Mouse (Mus musculus) G1E (cell line): ENCODE measurements at regions not wholly inside any gene's neighbourhood (a gene's known extent, or its start where the extent isn't known, plus 50 kb on each side); places are given as distances from the start of the nearest gene placed in this dataset.

ENCODE experiments used
- ATAC-seq: 2 replicates; pipeline ENCODE4 v1.8.0; 2016; ENCODE audit warnings: mild to moderate bottlenecking; ENCODE audit not compliant: insufficient number of reproducible peaks, poor library complexity, low FRiP score, severe bottlenecking; ENCODE audit errors: extremely low read depth
- DNase-seq: peaks from one replicate; pipeline ENCODE4 v3.0.0; 2012; ENCODE audit warnings: low spot score
- H3K27me3 ChIP-seq: 2 replicates; pipeline ENCODE4 v1.6.1; 2012; ENCODE audit warnings: mild to moderate bottlenecking, low read length, inconsistent platforms; ENCODE audit not compliant: insufficient read depth
- H3K36me3 ChIP-seq: replicated peaks from 2 replicates; pipeline ENCODE3; 2012; ENCODE audit warnings: mild to moderate bottlenecking, inconsistent platforms
- H3K4me1 ChIP-seq: 2 replicates; pipeline ENCODE4 v1.6.1; 2012; ENCODE audit warnings: low read depth, low read length, inconsistent platforms, mixed read lengths; ENCODE audit not compliant: insufficient read depth
- H3K4me3 ChIP-seq: 2 replicates; pipeline ENCODE4 v1.5.1; 2012; ENCODE audit warnings: low read depth, mild to moderate bottlenecking, inconsistent platforms, low read length, moderate library complexity, mixed read lengths
- H3K9me3 ChIP-seq: replicated peaks from 2 replicates; pipeline ENCODE4 v1.6.1; 2012; ENCODE audit warnings: inconsistent platforms
- CTCF ChIP-seq: IDR thresholded peaks from 2 replicates; pipeline ENCODE4 v1.5.1; 2012; ENCODE audit warnings: low read depth, low read length, inconsistent platforms, mixed read lengths
- GATA1 ChIP-seq: IDR thresholded peaks from 2 replicates; pipeline ENCODE4 v1.6.1; 2012; ENCODE audit warnings: borderline replicate concordance, low read length, inconsistent platforms, mixed read lengths
- GATA2 ChIP-seq: IDR thresholded peaks from 2 replicates; pipeline ENCODE4 v1.6.1; 2012; ENCODE audit warnings: low read depth, low read length, inconsistent platforms, borderline replicate concordance
- POLR2AphosphoS5 ChIP-seq: IDR thresholded peaks from 2 replicates; pipeline ENCODE4 v1.6.1; 2012; ENCODE audit warnings: low read depth, low read length, inconsistent platforms; ENCODE audit not compliant: insufficient replicate concordance
- TAL1 ChIP-seq: conservative IDR thresholded peaks from 2 replicates; pipeline ENCODE4 v1.6.1; 2012; ENCODE audit warnings: low read depth, low read length, inconsistent platforms, mixed read lengths

DNA sequence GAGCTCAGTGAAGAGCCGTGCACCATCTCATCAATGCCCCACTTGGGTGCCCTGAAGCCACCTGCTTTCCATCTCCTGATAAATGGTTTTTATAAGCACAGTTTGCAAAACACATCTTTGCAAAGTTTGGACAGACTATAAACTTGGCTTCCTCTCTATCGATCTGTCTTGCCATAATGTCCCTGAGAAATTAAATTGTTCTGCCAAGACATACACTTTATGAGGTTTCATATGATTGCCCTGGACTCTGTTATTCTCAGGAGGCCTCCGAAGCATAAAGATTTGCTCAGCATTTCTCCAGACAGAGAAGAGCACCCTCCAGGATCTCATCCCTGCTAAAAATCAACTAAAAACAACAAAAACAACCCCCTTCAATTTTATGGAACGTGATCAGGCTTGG is 200.2 kb upstream of the Ipo5 start:
- no peaks in the 10 kb centered on the region for H3K4me1 ChIP-seq
- H3K4me3 ChIP-seq = no peak overlapping the region
- no peaks in the 10 kb centered on the region for H3K27me3 ChIP-seq
- ATAC-seq (no peak), DNase-seq (no peak)
- peaks cover 53% of the 10 kb centered on the region for H3K9me3 ChIP-seq
- no peaks in the 10 kb centered on the region for H3K36me3 ChIP-seq
- TF ChIP-seq GATA2 (no peak), TAL1 (no peak), GATA1 (no peak), CTCF (no peak), POLR2AphosphoS5 (no peak)

- Histone ChIP-seq H3K36me3 (no peaks in the 10 kb centered on the region), H3K27me3 (no peaks in the 10 kb centered on the region), H3K4me1 (no peaks in the 10 kb centered on the region), H3K4me3 (no peak overlapping the region), H3K9me3 (peaks cover 42% of the 10 kb centered on the region)
- DNase-seq (no peak), ATAC-seq (no peak)
- TF ChIP-seq TAL1 (no peak), GATA1 (no peak), CTCF (no peak), POLR2AphosphoS5 (no peak), GATA2 (no peak)
Measured at GRCm38 (mm10) chr14:120720464-120721445, 190.3 kb upstream of the Ipo5 start.

GRCm38 (mm10) chr14:120721593-120722461 is 189.2 kb upstream of the Ipo5 start:
- no peak for DNase-seq
- no peak overlapping the region for H3K4me3 ChIP-seq
- TF ChIP-seq TAL1 (no peak), CTCF (no peak), GATA2 (no peak), GATA1 (no peak), POLR2AphosphoS5 (no peak)
- no peaks in the 10 kb centered on the region for H3K27me3 ChIP-seq
- no peaks in the 10 kb centered on the region for H3K4me1 ChIP-seq
- H3K9me3 ChIP-seq = peaks cover 46% of the 10 kb centered on the region
- ATAC-seq = no peak
- no peaks in the 10 kb centered on the region for H3K36me3 ChIP-seq

DNA sequence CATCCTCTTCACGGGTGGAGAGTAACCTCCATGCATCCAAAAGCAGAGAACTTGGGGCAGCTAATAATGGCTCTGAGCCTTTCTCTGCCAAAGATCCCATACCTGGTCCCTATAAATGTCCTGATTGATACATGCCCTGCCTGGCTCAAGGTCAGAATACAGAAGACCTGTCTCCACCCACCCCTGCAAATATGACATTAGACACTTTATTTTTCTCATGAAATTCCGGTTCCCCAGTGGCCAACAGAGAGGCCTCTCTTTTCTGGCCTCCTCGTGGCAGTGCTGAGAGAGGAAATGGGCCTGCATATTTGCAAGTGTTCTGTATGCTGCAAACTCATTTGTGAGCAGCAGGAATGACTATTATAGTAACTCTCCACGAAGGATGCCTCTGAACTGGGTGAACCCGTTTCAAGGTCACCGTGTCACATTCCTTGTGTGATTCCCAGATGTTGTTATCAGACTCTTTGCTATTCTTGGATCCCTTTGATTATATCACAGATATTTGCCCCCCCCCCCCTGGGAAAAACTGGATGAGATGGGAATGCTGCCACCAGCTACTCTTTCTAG is 188.4 kb upstream of the Ipo5 start:
- TF ChIP-seq POLR2AphosphoS5 (no peak), GATA2 (no peak), TAL1 (no peak)

DNA sequence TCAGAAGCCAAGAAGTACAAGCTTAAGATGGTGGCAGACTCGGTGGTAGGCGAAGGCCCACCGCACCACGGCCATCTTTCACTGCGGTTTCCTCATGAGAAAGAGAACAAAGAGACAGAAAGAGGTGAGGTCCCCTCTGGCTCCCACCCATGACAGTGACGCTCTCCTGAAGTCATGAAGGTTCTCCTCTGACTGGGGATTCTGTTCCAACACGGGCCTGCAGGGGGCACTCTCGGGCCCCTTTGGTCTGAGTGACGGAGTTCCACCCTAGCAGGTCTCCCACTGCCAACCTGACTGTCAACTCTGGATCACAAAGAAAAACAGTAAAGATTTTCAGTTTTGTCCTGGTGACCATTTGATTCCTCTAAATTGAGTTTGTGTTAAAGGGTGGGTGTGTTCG is 182.9 kb upstream of the Ipo5 start:
- ATAC-seq (no peak), DNase-seq (no peak)
- TF ChIP-seq CTCF (no peak), POLR2AphosphoS5 (no peak), GATA2 (no peak), TAL1 (no peak), GATA1 (no peak)
- Histone ChIP-seq H3K4me1 (no peaks in the 10 kb centered on the region), H3K27me3 (no peaks in the 10 kb centered on the region), H3K9me3 (peaks cover 81% of the 10 kb centered on the region), H3K36me3 (no peaks in the 10 kb centered on the region), H3K4me3 (no peak overlapping the region)

More for the DNA sequence above, 188.4 kb upstream of the Ipo5 start:
- Histone ChIP-seq H3K36me3 (no peaks in the 10 kb centered on the region), H3K4me3 (no peak overlapping the region), H3K27me3 (no peaks in the 10 kb centered on the region), H3K4me1 (no peaks in the 10 kb centered on the region), H3K9me3 (peaks cover 52% of the 10 kb centered on the region)
- DNase-seq = no peak
- no peak for ATAC-seq

DNA sequence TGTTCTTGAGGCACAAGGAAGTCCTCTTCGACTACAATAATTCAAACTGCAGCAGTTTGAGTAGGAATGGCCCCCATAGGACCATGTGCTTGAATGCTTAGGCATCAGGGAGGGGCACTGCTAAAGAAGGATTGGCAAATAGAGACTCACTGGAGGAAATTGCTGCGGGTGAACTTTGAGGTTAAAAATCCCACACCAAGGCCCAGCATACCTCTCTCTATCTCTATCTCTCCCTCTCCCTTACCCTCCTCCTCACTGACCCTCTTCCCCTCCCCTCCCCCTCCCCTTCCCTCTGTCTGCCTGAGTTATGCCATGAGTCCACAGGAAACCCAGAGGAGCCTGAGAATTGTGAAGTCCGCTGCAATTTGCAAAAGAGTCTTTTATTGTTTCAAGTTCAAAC is 180.8 kb upstream of the Ipo5 start:
- H3K9me3 ChIP-seq = peaks cover 73% of the 10 kb centered on the region
- no peaks in the 10 kb centered on the region for H3K27me3 ChIP-seq
- DNase-seq (no peak), ATAC-seq (no peak)
- no peak for TF ChIP-seq GATA2
- no peak for TF ChIP-seq GATA1
- no peak for TF ChIP-seq CTCF
- TF ChIP-seq TAL1 = no peak
- no peak for TF ChIP-seq POLR2AphosphoS5
- H3K4me3 ChIP-seq = no peak overlapping the region
- H3K36me3 ChIP-seq = no peaks in the 10 kb centered on the region
- no peaks in the 10 kb centered on the region for H3K4me1 ChIP-seq
